Mouse (Mus musculus): ENCODE results near the gene Oprm1. TPM values are rescaled to one million over a fixed set of nuclear protein-coding genes. Genes with fewer than 3 reads are reported as not detected.

The Oprm1 gene
- polyA plus RNA-seq, 1 experiment from 2014 or later = not detected

- no peak for TF ChIP-seq CTCF (IDR thresholded peaks at IDR 0.05; ENCODE audit: low read depth)
- ATAC-seq (ENCODE audit: insufficient read depth) (no peak), DNase-seq (no peak)
- H3K27ac ChIP-seq (ENCODE audit: low read depth) = no peak overlapping the region
- H3K4me3 ChIP-seq (ENCODE audit: low read depth, low read length) = no peak overlapping the region
- 89% methylated on average over 1 of the region's 1 CpGs for WGBS
- H3K36me3 ChIP-seq (ENCODE audit: insufficient read depth) = no peaks in the 10 kb centered on the region
- no peaks in the 10 kb centered on the region for H3K4me1 ChIP-seq (ENCODE audit: insufficient read depth)
- H3K9ac ChIP-seq = no peak overlapping the region
- no peaks in the 10 kb centered on the region for H3K9me3 ChIP-seq (ENCODE audit: low read depth, low read length)
- H3K4me2 ChIP-seq = no peak overlapping the region
- H3K27me3 ChIP-seq (ENCODE audit: insufficient read depth, low read length) = no peaks in the 10 kb centered on the region
Measured at GRCm38 (mm10) chr10:6978733-6979132, 220.4 kb downstream of the Oprm1 start.

- no peak for ATAC-seq (ENCODE audit: insufficient read depth)
- Histone ChIP-seq H3K27me3 (ENCODE audit: insufficient read depth, low read length) (no peaks in the 10 kb centered on the region), H3K9ac (no peak overlapping the region), H3K36me3 (ENCODE audit: insufficient read depth) (no peaks in the 10 kb centered on the region), H3K4me2 (no peak overlapping the region), H3K4me3 (ENCODE audit: low read depth, low read length) (no peak overlapping the region), H3K27ac (ENCODE audit: low read depth) (no peak overlapping the region), H3K4me1 (ENCODE audit: insufficient read depth) (no peaks in the 10 kb centered on the region), H3K9me3 (ENCODE audit: low read depth, low read length) (no peaks in the 10 kb centered on the region)
- 74% methylated on average over 7 of the region's 7 CpGs for WGBS
- no peak for DNase-seq
- no peak for TF ChIP-seq CTCF (IDR thresholded peaks at IDR 0.05; ENCODE audit: low read depth)
Measured at GRCm38 (mm10) chr10:6979216-6979615, 220.9 kb downstream of the Oprm1 start.

GRCm38 (mm10) chr10:6979789-6980188 is 221.5 kb downstream of the Oprm1 start:
- no peak overlapping the region for H3K4me3 ChIP-seq (ENCODE audit: low read depth, low read length)
- DNase-seq = no peak
- TF ChIP-seq CTCF (IDR thresholded peaks at IDR 0.05; ENCODE audit: low read depth) = no peak
- H3K27ac ChIP-seq (ENCODE audit: low read depth) = no peak overlapping the region
- no peaks in the 10 kb centered on the region for H3K27me3 ChIP-seq (ENCODE audit: insufficient read depth, low read length)
- WGBS = 46% methylated on average over 8 of the region's 8 CpGs
- no peak overlapping the region for H3K9ac ChIP-seq
- no peaks in the 10 kb centered on the region for H3K36me3 ChIP-seq (ENCODE audit: insufficient read depth)
- no peaks in the 10 kb centered on the region for H3K4me1 ChIP-seq (ENCODE audit: insufficient read depth)
- H3K4me2 ChIP-seq = peak overlapping the region; percentile 36
- ATAC-seq (ENCODE audit: insufficient read depth) = no peak
- no peaks in the 10 kb centered on the region for H3K9me3 ChIP-seq (ENCODE audit: low read depth, low read length)

GRCm38 (mm10) chr10:6980236-6980635 is 221.9 kb downstream of the Oprm1 start:
- H3K27me3 ChIP-seq (ENCODE audit: insufficient read depth, low read length) = no peaks in the 10 kb centered on the region
- 19% methylated on average over 6 of the region's 6 CpGs for WGBS
- TF ChIP-seq CTCF (IDR thresholded peaks at IDR 0.05; ENCODE audit: low read depth) = no peak
- ATAC-seq (ENCODE audit: insufficient read depth) (no peak), DNase-seq (peak; percentile 9)
- no peaks in the 10 kb centered on the region for H3K9me3 ChIP-seq (ENCODE audit: low read depth, low read length)
- H3K4me1 ChIP-seq (ENCODE audit: insufficient read depth) = no peaks in the 10 kb centered on the region
- 0 out of 2 replicates have a peak overlapping the region, but pooled peaks have one; percentile 29 for H3K9ac ChIP-seq
- no peak overlapping the region for H3K4me3 ChIP-seq (ENCODE audit: low read depth, low read length)
- no peaks in the 10 kb centered on the region for H3K36me3 ChIP-seq (ENCODE audit: insufficient read depth)
- peak overlapping the region; percentile 36 for H3K4me2 ChIP-seq
- H3K27ac ChIP-seq (ENCODE audit: low read depth) = no peak overlapping the region

- Histone ChIP-seq H3K4me1 (ENCODE audit: insufficient read depth) (no peaks in the 10 kb centered on the region), H3K4me2 (no peak overlapping the region), H3K27me3 (ENCODE audit: insufficient read depth, low read length) (no peaks in the 10 kb centered on the region), H3K9me3 (ENCODE audit: low read depth, low read length) (no peaks in the 10 kb centered on the region), H3K36me3 (ENCODE audit: insufficient read depth) (no peaks in the 10 kb centered on the region), H3K27ac (ENCODE audit: low read depth) (no peak overlapping the region), H3K9ac (no peak overlapping the region), H3K4me3 (ENCODE audit: low read depth, low read length) (no peak overlapping the region)
- TF ChIP-seq CTCF (IDR thresholded peaks at IDR 0.05; ENCODE audit: low read depth) = no peak
- WGBS = 59% methylated on average over 2 of the region's 2 CpGs
- ATAC-seq (ENCODE audit: insufficient read depth) = no peak
- no peak for DNase-seq
Measured at GRCm38 (mm10) chr10:6982751-6983151, 224.4 kb downstream of the Oprm1 start.

GRCm38 (mm10) chr10:6983431-6983830 is 225.1 kb downstream of the Oprm1 start:
- Histone ChIP-seq H3K27ac (ENCODE audit: low read depth) (no peak overlapping the region), H3K27me3 (ENCODE audit: insufficient read depth, low read length) (no peaks in the 10 kb centered on the region), H3K9me3 (ENCODE audit: low read depth, low read length) (no peaks in the 10 kb centered on the region), H3K36me3 (ENCODE audit: insufficient read depth) (no peaks in the 10 kb centered on the region), H3K9ac (no peak overlapping the region), H3K4me3 (ENCODE audit: low read depth, low read length) (no peak overlapping the region), H3K4me1 (ENCODE audit: insufficient read depth) (no peaks in the 10 kb centered on the region), H3K4me2 (no peak overlapping the region)
- DNase-seq (no peak), ATAC-seq (ENCODE audit: insufficient read depth) (no peak)
- 90% methylated on average over 2 of the region's 2 CpGs for WGBS
- TF ChIP-seq CTCF (IDR thresholded peaks at IDR 0.05; ENCODE audit: low read depth) = no peak

GRCm38 (mm10) chr10:6986246-6986645 is 227.9 kb downstream of the Oprm1 start:
- no peak overlapping the region for H3K9ac ChIP-seq
- ATAC-seq (ENCODE audit: insufficient read depth) (no peak), DNase-seq (no peak)
- no peaks in the 10 kb centered on the region for H3K9me3 ChIP-seq (ENCODE audit: low read depth, low read length)
- H3K27ac ChIP-seq (ENCODE audit: low read depth) = no peak overlapping the region
- TF ChIP-seq CTCF (IDR thresholded peaks at IDR 0.05; ENCODE audit: low read depth) = no peak
- H3K4me3 ChIP-seq (ENCODE audit: low read depth, low read length) = no peak overlapping the region
- no peaks in the 10 kb centered on the region for H3K36me3 ChIP-seq (ENCODE audit: insufficient read depth)
- 78% methylated on average over 4 of the region's 4 CpGs for WGBS
- no peaks in the 10 kb centered on the region for H3K27me3 ChIP-seq (ENCODE audit: insufficient read depth, low read length)
- no peaks in the 10 kb centered on the region for H3K4me1 ChIP-seq (ENCODE audit: insufficient read depth)
- H3K4me2 ChIP-seq = no peak overlapping the region

Measured in lung, embryonic 14.5 days (tissue).